Mouse (Mus musculus): Measurements from ENCODE around the gene Gsta3.

GRCm38 (mm10) chr1:21262401-21262800 is 22.0 kb downstream of the Gsta3 start:
- TF ChIP-seq CTCF (IDR thresholded peaks at IDR 0.05; ENCODE audit: low read depth), result no peak
- TF ChIP-seq EP300 (IDR thresholded peaks at IDR 0.05; ENCODE audit: low read depth), result no peak

All from heart, postnatal 0 days (tissue).